Mouse (Mus musculus): Measurements from ENCODE around the gene Moap1.

The Moap1 gene

DNA sequence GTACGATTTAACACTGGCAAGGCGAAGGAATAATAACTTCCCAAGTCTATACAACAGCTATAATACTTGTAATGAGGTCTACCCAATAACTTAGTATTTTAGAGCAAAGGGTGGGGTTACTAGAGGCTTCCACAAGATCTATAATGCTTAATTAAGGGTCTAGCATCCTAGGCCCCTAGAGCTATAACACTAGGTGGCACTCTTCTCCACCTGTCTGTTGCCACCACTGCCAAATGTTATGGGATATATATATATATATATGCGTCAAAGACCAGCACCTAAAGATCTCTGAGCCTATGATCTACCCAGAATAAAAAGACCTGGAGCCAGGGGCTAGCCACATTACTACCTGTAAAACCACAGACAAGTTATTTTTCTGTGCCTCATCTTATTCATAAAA is 3.2 kb downstream of the Moap1 start:
- no peak for DNase-seq

DNA sequence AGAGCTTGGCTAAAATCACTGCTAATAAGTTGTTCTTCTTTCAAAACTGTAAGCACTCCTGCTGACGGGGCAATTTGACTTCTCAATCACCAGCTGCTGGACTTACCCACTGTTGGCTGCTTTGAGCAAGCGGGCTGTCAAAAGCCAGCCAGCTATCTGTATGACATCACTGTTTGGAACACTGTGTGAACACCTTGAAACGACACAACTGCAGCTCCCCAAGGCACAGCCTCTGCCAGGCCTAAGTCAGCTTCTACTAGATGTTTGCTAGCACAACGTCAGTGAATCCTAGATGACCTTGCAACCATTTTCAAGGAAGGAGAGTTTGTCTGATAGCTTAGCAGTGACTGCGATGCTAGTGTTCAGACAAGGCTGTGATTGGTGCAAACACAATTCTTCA is 4.4 kb downstream of the Moap1 start:
- DNase-seq = no peak

GRCm38 (mm10) chr12:102733381-102733780 is 10.1 kb downstream of the Moap1 start:
- DNase-seq = peak; percentile 73

DNA sequence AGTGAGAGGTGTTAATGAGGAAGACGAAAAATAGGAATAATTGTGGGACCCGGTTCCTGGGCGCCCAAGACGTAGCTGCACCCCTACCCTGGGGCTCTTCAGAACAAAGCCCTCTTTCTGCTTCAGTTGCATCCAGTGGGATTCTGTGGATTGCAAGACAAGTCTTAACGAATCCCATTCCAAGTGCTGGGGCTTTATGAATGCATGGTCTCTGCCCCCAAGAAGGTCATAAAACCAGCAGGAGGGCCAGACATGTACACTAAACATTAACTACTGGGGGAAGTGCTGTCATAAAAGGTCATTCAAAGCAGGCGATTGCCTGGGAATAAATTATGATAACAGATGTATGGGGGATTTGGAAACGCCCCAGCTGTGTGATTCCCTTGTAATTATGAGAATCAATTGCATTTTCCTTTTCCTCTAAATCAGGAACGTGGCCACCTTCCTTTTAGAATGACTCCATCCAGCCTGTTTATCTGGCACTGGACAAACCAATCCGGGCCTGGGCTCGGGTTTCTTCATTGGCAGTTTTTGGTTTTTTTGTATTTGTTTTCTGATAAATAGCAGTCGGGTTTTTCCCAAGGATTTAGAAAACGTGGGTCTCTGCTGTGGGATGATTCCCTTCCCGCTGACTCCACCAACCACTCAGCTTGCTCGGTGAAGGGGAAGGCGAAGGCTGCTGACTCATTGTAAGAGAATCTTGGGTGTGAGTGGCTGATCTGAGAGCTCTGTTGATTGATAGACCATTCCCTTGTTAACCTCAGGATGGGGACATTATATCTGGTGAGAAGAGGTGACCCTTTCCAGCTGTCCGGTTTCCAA is 12.5 kb downstream of the Moap1 start:
- DNase-seq = peak; percentile 61

DNA sequence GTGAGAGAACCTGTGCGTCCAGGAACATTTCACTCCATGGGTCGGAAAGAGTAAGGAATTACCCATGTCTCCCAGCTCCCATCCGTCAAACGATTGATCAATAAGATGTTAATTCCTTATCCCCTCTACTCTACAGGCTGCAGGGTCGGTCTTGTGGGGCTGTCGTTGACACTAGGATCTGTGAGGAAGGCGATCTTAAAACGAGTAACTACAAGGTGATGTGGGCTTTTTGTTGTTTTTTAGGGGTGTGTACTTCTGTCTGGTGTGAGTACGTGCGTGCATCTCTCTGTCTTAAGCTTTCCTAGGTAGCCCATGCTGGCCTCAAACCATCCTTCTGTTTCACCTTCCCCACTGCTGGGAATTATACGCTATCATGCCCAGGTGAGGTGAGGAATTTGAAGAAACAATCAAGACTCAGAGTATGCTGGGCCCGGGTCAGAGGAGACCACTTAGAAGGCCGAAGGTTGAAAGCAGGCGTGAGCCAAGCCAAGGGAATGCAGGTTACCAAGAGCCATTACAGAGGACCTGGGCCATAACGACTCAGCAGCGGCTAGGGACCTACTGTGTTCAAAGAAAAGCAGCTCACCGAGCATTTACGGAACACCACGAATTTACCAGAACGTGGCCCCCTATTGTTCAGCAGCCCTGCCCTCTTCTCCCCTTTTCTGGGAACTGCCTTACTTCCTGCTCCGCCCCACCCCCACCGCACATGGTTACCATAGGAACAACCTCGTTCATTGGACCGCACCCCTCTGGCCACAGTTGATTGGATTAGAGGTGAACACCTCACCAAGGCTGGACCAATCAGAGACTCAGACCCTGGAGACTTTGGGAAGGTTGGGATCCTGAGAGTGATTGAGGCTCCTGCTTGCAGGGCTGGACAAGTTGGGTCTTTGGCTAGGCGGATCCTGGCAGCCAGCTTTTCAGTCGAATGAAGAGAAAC is 13.3 kb downstream of the Moap1 start:
- DNase-seq = peak; percentile 81

DNA sequence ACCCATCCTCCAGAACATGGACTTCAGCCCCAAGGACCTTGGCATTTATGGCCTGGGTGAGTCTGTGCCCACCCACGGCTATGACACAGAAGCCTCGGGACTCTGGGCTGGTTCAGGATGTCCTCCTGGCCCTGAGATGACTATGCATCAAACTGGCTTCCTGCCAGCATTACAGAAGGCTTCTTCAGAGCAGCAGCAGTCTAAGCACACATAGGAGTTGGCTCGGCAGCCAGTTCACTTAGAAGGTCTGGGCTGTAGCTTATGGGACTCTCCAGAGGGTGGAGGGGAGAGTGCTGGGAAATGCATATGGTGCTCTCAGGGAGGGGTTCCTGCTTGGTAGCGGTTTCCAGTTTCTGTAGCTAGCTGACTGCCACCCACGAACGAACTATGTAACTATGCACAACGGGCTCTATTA is 17.7 kb downstream of the Moap1 start:
- no peak for DNase-seq

DNA sequence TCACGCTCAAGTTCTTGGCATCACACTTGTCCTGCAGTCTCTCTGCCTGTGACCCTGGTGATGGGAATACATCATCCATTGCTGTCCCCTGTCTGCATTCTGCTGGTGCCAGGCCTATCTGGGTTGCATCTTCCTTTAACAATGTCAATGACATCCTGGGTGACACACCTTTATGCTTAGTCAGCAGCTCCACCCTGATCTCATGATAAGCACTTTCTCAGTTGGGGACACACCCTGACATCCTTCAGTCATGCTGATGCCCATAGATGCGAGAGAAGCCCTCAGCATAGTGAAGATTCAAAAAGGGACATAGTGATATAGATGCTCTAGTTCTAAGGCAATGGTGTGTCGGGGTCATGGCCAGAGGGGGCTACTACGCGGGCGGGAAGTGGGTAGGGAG is 18.3 kb downstream of the Moap1 start:
- no peak for DNase-seq

DNA sequence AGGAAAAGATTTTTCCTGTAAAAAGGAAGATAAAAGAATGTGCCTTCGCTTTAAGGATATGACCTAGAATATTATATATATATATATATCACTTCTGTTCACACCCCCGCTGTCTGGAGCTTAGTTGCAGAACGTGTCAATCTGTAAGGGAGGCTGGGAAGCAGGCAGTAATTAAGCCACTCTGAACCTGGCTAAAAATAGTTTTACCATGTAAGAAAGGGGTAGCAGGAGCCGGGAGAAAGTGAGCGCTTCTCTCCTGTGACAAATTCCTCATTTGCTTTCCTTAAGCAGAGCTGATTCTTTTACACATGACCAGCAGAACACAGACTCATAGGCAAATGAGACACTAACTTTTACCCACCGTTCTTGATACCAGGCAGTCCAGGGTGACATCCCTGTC is 19.6 kb downstream of the Moap1 start:
- no peak for DNase-seq

GRCm38 (mm10) chr12:102722966-102723365 is 20.5 kb downstream of the Moap1 start:
- DNase-seq = no peak

- DNase-seq = no peak
Observed at GRCm38 (mm10) chr12:102722451-102722850, 21.0 kb downstream of the Moap1 start.

- peak; percentile 34 for DNase-seq
Observed at GRCm38 (mm10) chr12:102719552-102720315, 23.7 kb downstream of the Moap1 start.

GRCm38 (mm10) chr12:102714654-102715395 is 28.6 kb downstream of the Moap1 start:
- DNase-seq = no peak

- DNase-seq = no peak
Observed at GRCm38 (mm10) chr12:102714116-102714515, 29.3 kb downstream of the Moap1 start.

GRCm38 (mm10) chr12:102713153-102713865 is 30.2 kb downstream of the Moap1 start:
- DNase-seq = no peak

GRCm38 (mm10) chr12:102710851-102711375 is 32.5 kb downstream of the Moap1 start:
- no peak for DNase-seq

DNA sequence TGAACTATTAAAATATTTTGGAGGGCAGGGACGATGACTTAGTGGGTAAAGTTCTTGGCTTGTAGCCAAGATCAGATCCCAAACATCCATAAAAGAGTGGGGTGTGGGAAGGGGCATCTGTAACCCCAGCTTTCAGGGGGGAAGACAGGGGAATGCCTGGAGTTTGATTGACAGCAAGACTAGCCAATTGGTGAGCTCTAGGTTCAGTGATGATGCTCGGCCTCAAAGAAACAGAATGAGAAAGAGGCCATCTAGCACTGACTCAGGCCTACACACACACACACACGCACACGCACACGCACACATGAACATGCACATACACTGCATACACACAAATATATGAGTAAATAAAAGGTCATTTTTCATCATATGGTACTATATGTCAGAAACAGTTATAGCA is 33.6 kb downstream of the Moap1 start:
- DNase-seq = no peak

- no peak for DNase-seq
Observed at GRCm38 (mm10) chr12:102708220-102708619, 35.2 kb downstream of the Moap1 start.

GRCm38 (mm10) chr12:102706833-102707463 is 36.5 kb downstream of the Moap1 start:
- no peak for DNase-seq

GRCm38 (mm10) chr12:102705906-102706640 is 37.4 kb downstream of the Moap1 start:
- no peak for DNase-seq
